Mouse (Mus musculus) lung, postnatal 0 days (tissue): ENCODE data around the gene Sult5a1.

Source experiments
- CTCF ChIP-seq: IDR thresholded peaks from 2 replicates; pipeline ENCODE4 v1.5.1; 2016; ENCODE audit warnings: antibody characterized with exemption, mild to moderate bottlenecking
- EP300 ChIP-seq: IDR thresholded peaks from 2 replicates; pipeline ENCODE4 v1.6.1; 2016; ENCODE audit warnings: antibody characterized with exemption, mild to moderate bottlenecking, control low read depth

- TF ChIP-seq CTCF (no peak), EP300 (no peak)
Measured at GRCm38 (mm10) chr8:123103285-123103684, 54.8 kb downstream of the Sult5a1 start.
